Mouse (Mus musculus) layer of hippocampus, adult 8-10 months (tissue): Measurements from ENCODE around the gene Zfp513. TPM values are rescaled to one million over a fixed set of nuclear protein-coding genes. Genes with fewer than 3 reads are reported as not detected.
A peak's percentile ranks its signal among the peaks of the same experiment; 100 is the strongest.

Source experiments
- DNase-seq, 2 experiments: peaks; one replicate each; pipeline ENCODE4 v3.0.0; 2022; ENCODE audit warnings: low spot score in 2 of 2
- total RNA-seq, 4 experiments: library from RNA; stranded (reverse); gene quantifications; 2 replicates each; pipeline ENCODE4 v1.2.4; 2022

Zfp513 gene
- total RNA-seq, 4 experiments from 2014 or later = 26.0 to 31.9 (median 30.4) TPM

- no peak for DNase-seq
Measured at GRCm38 (mm10) chr5:31200327-31200768, 1.8 kb downstream of the Zfp513 start.

DNA sequence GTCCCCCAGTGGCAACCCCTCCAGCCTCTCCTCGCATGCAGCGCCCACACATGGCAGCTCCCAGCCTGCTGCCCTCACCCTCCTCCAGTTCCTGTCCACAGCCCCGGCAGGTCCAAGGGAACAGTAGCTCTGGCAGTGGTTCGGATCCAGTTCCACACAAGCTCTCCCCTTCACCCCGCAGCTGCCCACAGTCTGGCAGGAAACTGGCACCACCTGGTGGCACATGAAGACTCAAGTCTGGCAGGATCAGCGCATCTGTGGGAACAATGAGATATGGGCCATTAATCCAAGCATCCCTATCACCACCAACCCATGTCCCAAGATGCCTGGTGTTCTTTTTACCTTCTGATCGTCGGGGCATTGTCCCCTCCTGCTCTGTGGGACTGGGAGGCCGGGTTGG lies 2.2 kb downstream of the Zfp513 start:
- DNase-seq = no peak

DNA sequence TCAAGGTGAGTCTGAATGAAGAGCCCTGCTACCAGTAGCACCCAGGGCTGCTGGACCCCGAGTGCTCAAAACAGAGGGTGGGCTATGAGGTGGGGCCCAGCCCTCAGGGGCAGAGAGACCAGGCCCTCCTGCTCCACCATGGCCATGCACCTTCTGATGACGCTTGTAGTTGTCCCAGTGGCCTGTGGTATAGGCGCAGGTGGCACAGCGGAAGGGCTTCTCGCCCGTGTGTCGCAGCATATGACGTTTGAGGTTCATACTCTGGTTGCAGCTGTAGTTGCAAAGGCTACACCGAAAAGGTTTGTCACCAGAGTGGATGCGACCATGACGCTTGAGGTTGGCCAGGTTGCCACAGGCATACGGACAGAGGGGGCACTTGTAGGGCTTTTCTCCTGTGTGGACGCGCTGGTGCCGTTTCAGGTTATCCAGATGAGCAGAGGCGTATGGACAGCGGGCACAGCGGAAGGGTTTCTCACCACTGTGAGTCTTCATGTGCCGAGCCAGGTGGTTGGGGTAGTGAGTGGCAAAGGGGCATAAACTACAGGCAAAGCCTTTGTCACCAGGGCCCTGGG lies 2.7 kb downstream of the Zfp513 start:
- DNase-seq = no peak

- no peak for DNase-seq
Measured at GRCm38 (mm10) chr5:31198616-31199320, 3.3 kb downstream of the Zfp513 start.

DNA sequence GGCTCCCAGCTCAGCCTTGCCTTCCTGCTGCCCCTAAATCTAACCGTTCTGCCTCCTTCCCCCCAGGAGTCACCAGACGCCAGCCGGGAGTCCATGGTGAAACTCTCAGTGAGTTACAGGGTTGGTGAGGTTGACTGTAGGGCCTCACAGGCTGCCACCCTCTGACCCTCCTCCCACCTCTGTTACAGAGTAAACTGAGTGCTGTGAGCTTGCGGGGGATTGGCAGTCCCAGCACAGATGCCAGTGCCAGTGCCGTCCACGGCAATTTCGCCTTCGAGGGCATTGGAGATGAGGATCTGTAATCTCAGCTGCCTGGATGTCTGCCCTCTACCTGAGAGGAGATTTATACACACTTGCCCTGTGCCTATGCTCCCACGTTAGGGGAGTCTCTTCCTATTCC lies 3.9 kb downstream of the Zfp513 start:
- DNase-seq = no peak

DNA sequence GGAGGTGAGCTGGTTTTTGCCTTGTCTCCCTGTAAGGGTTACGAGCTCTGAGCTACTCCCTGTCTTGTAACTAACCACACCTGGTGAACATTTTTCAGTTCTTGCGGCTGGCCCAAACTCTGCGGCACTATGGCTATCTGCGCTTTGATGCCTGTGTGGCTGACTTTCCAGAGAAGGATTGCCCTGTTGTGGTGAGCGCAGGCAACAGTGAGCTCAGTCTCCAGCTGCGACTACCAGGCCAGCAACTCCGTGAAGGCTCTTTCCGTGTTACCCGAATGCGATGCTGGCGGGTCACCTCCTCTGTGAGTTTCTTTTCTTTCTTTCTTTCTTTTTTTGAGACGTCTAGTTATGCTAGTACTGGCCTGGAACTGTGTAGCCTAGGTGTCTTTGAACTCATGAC lies 5.0 kb downstream of the Zfp513 start:
- no peak for DNase-seq

DNA sequence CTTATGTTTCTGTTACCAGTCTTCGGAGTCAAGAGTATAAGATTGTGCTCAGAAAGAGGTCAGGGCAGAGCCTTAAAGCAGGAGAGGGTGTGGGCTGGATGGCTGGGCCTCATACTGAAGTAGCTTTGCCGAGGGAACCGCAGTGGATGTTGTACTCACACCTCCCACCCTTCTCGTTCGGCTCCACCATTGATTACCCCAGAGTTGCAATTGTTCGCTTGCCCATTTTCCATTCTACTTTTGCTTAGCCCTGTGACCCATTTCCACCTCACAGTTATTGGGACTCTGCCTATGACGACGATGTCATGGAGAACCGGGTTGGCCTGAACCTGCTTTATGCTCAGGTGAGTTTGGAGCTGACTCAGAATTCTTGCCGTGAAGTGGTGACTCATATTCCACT lies 5.9 kb downstream of the Zfp513 start:
- DNase-seq = no peak

GRCm38 (mm10) chr5:31195671-31196070 lies 6.4 kb downstream of the Zfp513 start:
- no peak for DNase-seq

DNA sequence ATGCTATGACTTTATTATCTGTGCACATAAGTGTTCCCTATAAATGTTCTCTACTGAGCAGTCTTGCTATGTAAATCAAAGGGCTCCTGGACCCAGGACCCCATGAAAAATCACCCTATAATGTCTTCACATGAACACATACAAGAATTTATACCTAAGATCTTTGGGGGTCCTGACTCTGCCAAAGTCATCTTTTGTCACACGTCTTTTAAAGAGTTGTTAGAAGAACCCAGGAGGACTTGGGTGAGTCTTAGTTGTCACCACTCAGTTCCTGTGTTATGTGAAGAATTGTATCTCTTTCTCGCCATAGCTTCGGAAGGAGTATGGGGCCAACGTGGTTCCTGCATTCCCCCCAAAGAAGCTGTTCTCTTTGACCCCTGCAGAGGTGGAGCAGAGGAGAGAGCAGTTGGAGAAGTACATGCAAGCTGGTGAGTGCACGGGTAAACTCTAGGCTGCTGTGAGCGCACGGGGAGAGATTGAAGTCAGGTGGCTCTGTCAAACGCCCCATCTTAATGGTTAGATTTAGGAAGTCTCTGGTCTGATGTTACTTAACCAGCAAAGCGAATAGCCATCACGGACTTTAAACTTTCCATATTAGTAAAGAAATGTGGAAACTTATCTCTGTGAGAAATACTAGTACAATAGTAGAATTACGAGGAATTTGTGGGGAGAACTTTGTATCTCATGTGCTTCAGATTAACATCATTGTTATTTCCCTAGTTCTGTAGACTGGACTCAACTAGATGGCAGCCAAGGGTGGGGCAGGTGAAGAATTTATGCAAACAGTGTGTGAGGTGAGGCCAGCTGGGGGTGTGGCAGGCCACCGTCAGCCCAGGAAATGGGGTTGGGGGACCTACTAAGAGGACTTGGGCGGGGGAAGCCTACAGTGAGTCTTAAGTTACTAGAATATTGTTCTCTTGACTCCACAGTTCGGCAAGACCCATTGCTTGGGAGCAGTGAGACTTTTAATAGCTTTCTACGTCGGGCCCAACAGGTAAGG lies 7.3 kb downstream of the Zfp513 start:
- DNase-seq = no peak

DNA sequence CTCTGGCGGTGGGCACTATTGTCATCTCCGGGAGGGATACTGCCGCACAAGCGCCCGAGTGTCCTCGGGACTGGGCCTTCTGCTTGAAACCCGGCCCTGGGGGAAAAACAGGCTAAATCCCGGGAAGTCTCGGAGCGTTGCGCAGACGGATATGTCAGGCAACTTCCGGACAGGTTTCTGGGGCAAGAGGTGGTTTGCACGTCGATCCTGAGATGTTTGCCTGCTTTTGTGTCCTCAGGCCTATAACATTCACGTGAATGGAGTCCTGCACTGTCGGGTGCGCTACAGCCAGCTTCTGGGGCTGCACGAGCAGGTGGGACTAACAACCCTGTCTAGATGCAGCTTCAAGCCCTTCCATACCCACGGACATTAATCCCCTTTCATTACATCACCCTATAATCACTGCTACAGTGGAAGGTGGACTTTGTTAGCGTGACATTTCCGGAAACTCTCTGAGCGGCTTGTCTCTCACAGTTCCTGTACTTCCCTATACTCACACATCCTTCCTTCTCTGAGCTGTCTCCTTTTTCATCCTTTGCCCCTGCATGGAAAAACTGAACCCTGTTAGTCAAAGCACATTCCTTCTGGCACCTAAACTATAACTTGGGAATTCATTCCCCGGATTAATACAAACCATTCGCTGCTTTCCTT lies 8.3 kb downstream of the Zfp513 start:
- no peak for DNase-seq

DNA sequence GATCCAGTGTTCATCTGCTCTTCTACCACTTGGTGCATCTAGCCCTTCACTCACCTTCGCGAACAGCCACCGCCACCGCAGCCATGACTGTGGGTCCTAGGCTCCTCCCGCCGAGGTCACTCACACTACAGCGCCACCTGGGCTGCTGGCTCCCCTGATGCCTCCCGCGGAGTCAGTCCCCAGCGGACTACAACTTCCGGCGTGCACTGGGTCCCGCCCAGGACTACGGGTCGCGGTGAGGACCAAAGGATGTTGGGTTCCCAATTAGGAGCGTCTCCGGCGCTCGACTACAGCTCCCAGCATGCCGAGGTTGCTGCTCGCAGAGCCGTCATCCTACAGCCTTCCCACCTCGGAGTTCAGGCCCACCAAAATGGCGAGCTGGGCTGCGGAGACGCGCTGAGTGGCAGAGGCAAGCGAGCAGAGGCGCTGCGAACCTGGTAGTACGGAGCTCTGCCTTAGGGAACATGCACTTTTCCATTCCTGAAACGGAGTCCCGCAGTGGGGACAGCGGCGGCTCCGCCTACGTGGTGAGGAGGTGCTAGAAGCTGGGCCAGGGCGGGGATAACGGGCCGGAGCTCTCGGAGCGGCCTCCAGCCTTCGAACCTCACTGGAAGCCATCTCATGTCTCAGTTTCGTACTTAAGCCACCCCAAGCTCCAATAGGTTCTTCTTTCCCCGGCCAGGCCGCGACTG lies 9.0 kb downstream of the Zfp513 start, which contains the start of the genes Snx17 and Eif2b4:
TSS of gene Snx17 (plus strand) at position 289 of the 692 bp plus-strand sequence.
TSS of gene Eif2b4 (minus strand) at position 492 of the 692 bp plus-strand sequence.
- DNase-seq = peak; percentile 99

DNA sequence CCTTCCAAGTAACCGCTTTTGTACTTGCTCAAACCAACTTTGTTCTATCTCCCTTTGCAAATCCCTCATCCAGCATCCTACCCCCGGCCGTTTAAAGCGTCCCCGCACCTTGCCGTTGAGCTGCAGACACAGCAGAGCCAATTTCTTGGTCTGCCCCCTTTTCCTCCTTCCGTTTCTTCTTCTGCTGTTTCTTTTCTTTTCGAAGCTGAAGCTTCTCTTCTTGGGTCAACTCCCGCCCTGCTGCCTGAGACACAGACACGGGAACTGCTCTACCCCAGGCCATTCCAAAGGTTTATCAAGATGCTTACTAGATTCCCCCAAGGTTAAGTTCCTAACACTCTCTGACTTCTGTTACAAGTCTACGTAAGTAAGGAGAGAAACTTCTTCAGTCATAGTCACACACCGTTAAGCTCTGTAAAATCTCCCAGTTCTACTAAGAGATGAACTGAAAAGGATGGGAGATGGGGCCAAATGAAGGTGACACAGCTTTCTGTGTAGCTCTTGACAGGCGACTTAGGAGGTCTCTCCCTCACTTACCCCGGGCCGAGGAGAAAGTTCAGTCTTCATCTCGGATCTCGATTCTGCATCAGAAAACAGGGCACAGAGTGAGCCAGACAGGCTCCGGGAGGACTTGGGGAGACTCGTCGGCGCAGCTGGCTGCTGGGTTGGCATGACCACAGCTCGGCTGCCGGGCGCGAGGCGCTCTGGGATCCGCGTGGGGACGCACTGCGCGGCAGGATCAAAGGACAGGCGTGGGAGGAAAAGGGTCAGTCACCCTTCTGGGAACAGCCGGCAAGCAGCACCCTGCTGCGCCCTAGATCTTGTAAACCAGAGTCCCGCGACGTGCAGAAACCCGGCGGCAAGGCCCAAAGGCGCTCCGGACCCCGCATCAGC lies 9.8 kb downstream of the Zfp513 start:
- no peak for DNase-seq

DNA sequence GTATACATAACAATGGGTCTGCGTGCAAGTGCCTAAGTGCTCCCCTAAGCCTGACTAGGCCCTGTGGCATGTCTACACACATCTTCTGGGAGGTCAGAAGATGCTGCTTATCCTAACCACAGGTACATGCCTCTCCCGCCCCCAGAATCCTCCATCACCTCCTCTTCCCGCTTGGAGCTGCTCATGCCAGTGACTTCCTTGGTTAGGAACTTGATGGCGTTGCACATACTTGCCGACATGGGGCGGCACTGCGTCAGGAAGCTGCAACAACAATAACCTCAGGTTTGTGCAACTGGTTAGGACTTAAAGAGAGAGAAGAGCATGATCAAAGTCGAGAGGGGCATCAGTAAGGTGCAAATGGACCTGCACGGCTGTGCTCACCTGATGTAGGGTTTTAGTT lies 11.9 kb downstream of the Zfp513 start:
- DNase-seq = no peak

DNA sequence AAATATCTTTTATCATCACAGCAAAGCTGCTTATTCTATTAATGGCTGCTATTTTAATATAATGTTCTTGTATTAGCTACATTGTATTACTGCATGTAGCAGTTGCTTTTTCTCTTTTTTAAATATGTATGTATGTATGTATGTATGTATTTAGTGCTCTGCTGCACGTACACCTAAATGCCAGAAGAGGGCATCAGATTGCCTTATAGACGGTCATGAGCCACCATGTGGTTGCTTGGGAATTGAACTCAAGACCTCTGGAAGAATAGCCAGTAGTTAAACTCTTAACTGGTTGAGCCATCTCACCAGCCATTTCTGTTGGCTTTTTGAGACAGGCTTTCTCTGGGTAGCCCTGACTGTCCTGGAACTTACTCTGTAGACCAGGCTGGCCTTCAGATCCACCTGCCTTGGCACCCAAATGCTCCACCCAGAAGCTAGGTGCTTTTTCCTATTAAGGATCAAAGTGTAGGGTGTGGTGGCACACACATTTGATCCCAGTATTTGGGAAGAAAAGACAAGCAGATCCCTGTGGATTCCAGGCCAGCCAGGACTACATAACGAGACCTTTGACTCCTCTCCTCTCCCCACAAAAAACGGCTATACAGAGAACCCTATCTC lies 13.8 kb downstream of the Zfp513 start:
- no peak for DNase-seq

DNA sequence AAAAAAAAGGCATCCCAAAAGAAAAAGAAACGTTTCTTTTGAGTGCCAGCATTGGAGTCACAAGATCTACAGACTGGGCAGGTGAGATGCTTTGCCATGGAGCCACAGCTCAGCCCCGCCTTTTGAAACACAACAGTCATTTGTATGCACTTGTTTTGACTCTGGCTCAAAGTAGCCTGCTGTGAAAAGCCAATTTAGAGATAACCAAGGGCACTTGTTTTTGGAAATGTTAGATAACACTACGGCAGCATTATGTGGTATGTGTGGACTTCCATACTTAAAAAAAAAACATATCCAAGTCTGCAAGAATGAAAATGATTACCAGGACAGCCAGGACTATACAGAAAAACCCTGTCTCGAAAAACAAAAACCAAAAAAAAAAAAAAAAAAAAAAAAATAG lies 18.4 kb downstream of the Zfp513 start:
- no peak for DNase-seq

- DNase-seq = no peak
Measured at GRCm38 (mm10) chr5:31181183-31181770, 20.8 kb downstream of the Zfp513 start.

DNA sequence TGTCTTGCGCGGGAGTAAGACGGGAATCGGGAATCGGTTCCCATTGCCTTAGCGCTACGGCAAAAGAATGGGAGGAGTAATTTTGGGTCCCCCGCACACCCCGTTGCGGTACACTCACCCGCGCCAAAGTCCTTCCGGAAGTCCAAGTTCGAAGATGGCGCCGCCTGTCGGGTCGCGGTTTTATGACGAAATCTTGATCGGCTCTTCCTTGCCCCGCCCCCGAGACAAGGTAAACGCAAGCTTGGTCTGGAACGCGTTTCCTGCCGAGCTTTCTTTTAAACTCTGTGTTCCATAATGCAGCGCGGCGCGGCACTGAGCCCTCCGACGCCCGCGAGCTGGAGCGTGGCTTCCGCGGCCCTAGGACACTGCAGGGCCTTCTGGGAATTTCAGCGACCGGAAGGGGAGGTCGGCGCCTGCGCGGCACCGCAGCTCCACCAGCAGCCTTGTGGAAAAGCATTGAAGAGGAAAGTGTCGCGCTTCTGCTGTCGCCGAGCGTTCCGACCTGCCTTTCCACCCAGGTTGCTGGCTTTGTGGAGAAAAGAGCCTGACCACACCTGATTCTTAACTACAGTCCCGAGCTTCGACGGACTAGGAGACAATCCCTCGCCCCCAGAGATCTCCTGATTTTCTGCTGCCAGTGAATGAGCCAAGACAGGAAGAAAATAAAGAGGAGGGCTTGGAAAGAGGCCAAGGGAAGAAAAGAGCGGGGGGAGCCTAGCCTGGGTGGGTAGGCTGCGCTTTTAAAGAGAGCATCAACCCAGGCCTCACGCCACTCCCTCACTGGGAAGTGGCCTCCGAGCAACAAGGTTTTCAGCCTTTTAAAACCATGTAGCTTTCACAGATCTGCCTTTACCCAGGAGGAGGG lies 22.1 kb downstream of the Zfp513 start, which contains the start of the genes Gm29609 and Gtf3c2:
TSS of gene Gm29609 (minus strand) at position 146 of the 865 bp plus-strand sequence.
TSS of gene Gtf3c2 (minus strand) at position 379 of the 865 bp plus-strand sequence.
- DNase-seq = peak; percentile 96

GRCm38 (mm10) chr5:31179301-31179765 lies 22.8 kb downstream of the Zfp513 start:
- no peak for DNase-seq
